Mouse (Mus musculus): ENCODE results near the gene Tmem150a.

The Tmem150a gene

GRCm38 (mm10) chr6:72323786-72324508 lies 31.3 kb upstream of the Tmem150a start:
- no peaks in the 10 kb centered on the region for H3K9me3 ChIP-seq (ENCODE audit: low read length)
- no peak overlapping the region for H3K4me3 ChIP-seq (replicated peaks; ENCODE audit: low read length)
- H3K27me3 ChIP-seq (ENCODE audit: insufficient read depth, low read length) = no peaks in the 10 kb centered on the region
- peaks cover 97% of the 10 kb centered on the region for H3K36me3 ChIP-seq (ENCODE audit: insufficient read depth, low read length)
- no peak for TF ChIP-seq NANOG (IDR thresholded peaks at IDR 0.05; ENCODE audit: borderline replicate concordance, low read length)
- no peak for TF ChIP-seq CTCF (conservative IDR thresholded peaks at IDR 0.05; ENCODE audit: low read length)
- TF ChIP-seq POU5F1 (IDR thresholded peaks at IDR 0.05; ENCODE audit: borderline replicate concordance, low read length) = no peak
- H3K4me1 ChIP-seq (replicated peaks; ENCODE audit: low read depth, low read length) = peaks cover 20% of the 10 kb centered on the region

GRCm38 (mm10) chr6:72326274-72326673 lies 29.0 kb upstream of the Tmem150a start:
- Histone ChIP-seq H3K4me3 (replicated peaks; ENCODE audit: low read length) (no peak overlapping the region), H3K9me3 (ENCODE audit: low read length) (no peaks in the 10 kb centered on the region), H3K4me1 (replicated peaks; ENCODE audit: low read depth, low read length) (peaks cover 20% of the 10 kb centered on the region), H3K36me3 (ENCODE audit: insufficient read depth, low read length) (peaks cover 97% of the 10 kb centered on the region), H3K27me3 (ENCODE audit: insufficient read depth, low read length) (no peaks in the 10 kb centered on the region)
- no peak for TF ChIP-seq NANOG (IDR thresholded peaks at IDR 0.05; ENCODE audit: borderline replicate concordance, low read length)
- TF ChIP-seq CTCF (conservative IDR thresholded peaks at IDR 0.05; ENCODE audit: low read length) = 0 out of 2 replicates have a peak, but pooled peaks have one; percentile 5

GRCm38 (mm10) chr6:72329019-72329418 lies 26.2 kb upstream of the Tmem150a start:
- TF ChIP-seq CTCF (conservative IDR thresholded peaks at IDR 0.05; ENCODE audit: low read length) (no peak), NANOG (IDR thresholded peaks at IDR 0.05; ENCODE audit: borderline replicate concordance, low read length) (no peak), POU5F1 (IDR thresholded peaks at IDR 0.05; ENCODE audit: borderline replicate concordance, low read length) (no peak)
- H3K27me3 ChIP-seq (ENCODE audit: insufficient read depth, low read length) = no peaks in the 10 kb centered on the region
- H3K4me3 ChIP-seq (replicated peaks; ENCODE audit: low read length) = no peak overlapping the region
- H3K4me1 ChIP-seq (replicated peaks; ENCODE audit: low read depth, low read length) = peaks cover 5% of the 10 kb centered on the region
- H3K36me3 ChIP-seq (ENCODE audit: insufficient read depth, low read length) = peaks cover 97% of the 10 kb centered on the region
- no peaks in the 10 kb centered on the region for H3K9me3 ChIP-seq (ENCODE audit: low read length)

- Histone ChIP-seq H3K27me3 (ENCODE audit: insufficient read depth, low read length) (no peaks in the 10 kb centered on the region), H3K36me3 (ENCODE audit: insufficient read depth, low read length) (peaks cover 96% of the 10 kb centered on the region), H3K4me3 (replicated peaks; ENCODE audit: low read length) (no peak overlapping the region), H3K4me1 (replicated peaks; ENCODE audit: low read depth, low read length) (no peaks in the 10 kb centered on the region), H3K9me3 (ENCODE audit: low read length) (no peaks in the 10 kb centered on the region)
- no peak for TF ChIP-seq CTCF (conservative IDR thresholded peaks at IDR 0.05; ENCODE audit: low read length)
- TF ChIP-seq POU5F1 (IDR thresholded peaks at IDR 0.05; ENCODE audit: borderline replicate concordance, low read length) = no peak
- TF ChIP-seq NANOG (IDR thresholded peaks at IDR 0.05; ENCODE audit: borderline replicate concordance, low read length) = no peak
These were observed 25.1 kb upstream of the Tmem150a start for GRCm38 (mm10) chr6:72330133-72330532.

GRCm38 (mm10) chr6:72333111-72333510 lies 22.1 kb upstream of the Tmem150a start:
- Histone ChIP-seq H3K4me3 (replicated peaks; ENCODE audit: low read length) (no peak overlapping the region), H3K4me1 (replicated peaks; ENCODE audit: low read depth, low read length) (no peaks in the 10 kb centered on the region), H3K36me3 (ENCODE audit: insufficient read depth, low read length) (peaks cover 99% of the 10 kb centered on the region), H3K9me3 (ENCODE audit: low read length) (no peaks in the 10 kb centered on the region), H3K27me3 (ENCODE audit: insufficient read depth, low read length) (no peaks in the 10 kb centered on the region)
- TF ChIP-seq NANOG (IDR thresholded peaks at IDR 0.05; ENCODE audit: borderline replicate concordance, low read length) (no peak), CTCF (conservative IDR thresholded peaks at IDR 0.05; ENCODE audit: low read length) (no peak), POU5F1 (IDR thresholded peaks at IDR 0.05; ENCODE audit: borderline replicate concordance, low read length) (no peak)

DNA sequence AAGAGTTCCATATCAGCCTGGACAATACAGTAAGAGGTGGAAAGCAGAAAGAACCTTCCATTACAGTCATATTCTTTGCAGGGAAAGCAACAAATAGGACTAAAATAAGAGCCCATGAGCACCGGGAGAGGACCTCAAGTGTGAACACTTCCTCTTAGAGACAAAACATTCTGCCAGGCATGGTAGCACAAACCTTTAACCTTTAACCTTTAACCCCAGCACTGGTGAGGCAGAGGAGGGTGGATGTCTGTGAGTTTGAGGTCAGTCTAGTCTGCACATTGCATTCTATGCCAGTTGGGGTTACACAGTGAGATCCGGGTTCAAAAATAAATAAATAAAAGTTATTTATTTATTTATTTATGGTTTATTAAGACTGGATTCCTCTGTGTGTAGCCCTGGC lies 14.8 kb upstream of the Tmem150a start:
- H3K27me3 ChIP-seq (ENCODE audit: insufficient read depth, low read length) = no peaks in the 10 kb centered on the region
- H3K4me3 ChIP-seq (replicated peaks; ENCODE audit: low read length) = no peak overlapping the region

DNA sequence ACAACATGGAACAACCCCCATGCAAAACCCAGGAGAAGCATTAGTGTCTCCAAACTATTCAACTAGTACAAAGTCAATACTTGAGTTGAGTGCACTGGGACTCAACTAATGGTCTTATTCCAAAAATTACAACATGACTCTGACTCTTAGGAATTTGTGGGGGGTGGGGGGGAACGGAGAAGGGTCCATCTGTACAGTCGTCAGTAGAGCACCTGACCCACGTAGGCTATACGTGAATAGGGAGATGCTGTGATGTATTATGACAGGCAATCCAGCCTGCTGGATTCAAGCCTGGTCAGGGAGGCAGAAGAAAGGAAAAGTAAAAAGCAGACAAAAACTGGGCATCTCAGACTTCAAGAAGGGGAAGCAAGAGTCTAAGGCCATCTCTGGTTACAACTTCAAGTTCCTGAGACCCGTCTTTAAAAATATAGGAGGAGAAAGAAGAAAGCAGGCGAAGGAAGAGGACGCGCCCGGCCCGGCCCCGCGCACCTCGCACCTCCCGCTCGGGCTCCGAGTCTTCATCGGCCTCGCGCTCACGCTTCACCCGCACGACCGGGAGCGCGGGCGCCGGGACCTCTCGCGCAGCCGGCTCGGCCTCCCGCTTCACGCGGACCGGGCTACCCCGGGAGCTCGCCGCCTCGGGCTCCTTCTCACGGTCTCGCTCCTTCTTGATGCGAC lies 10.7 kb upstream of the Tmem150a start:
- Histone ChIP-seq H3K9me3 (ENCODE audit: low read length) (no peaks in the 10 kb centered on the region), H3K27me3 (ENCODE audit: insufficient read depth, low read length) (no peaks in the 10 kb centered on the region; the same call in 1 of the 2 replicates), H3K4me3 (replicated peaks; ENCODE audit: low read length) (peak overlapping the region; percentile 95), H3K36me3 (ENCODE audit: insufficient read depth, low read length) (peaks cover 43% of the 10 kb centered on the region), H3K4me1 (replicated peaks; ENCODE audit: low read depth, low read length) (peaks cover 42% of the 10 kb centered on the region)
- TF ChIP-seq NANOG (IDR thresholded peaks at IDR 0.05; ENCODE audit: borderline replicate concordance, low read length) (no peak), CTCF (conservative IDR thresholded peaks at IDR 0.05; ENCODE audit: low read length) (no peak), POU5F1 (IDR thresholded peaks at IDR 0.05; ENCODE audit: borderline replicate concordance, low read length) (no peak)

More for the DNA sequence above, 14.8 kb upstream of the Tmem150a start:
- TF ChIP-seq POU5F1 (IDR thresholded peaks at IDR 0.05; ENCODE audit: borderline replicate concordance, low read length) = no peak
- TF ChIP-seq CTCF (conservative IDR thresholded peaks at IDR 0.05; ENCODE audit: low read length) = no peak
- TF ChIP-seq NANOG (IDR thresholded peaks at IDR 0.05; ENCODE audit: borderline replicate concordance, low read length) = no peak
- no peaks in the 10 kb centered on the region for H3K9me3 ChIP-seq (ENCODE audit: low read length)
- H3K36me3 ChIP-seq (ENCODE audit: insufficient read depth, low read length) = peaks cover 71% of the 10 kb centered on the region
- H3K4me1 ChIP-seq (replicated peaks; ENCODE audit: low read depth, low read length) = peaks cover 15% of the 10 kb centered on the region

DNA sequence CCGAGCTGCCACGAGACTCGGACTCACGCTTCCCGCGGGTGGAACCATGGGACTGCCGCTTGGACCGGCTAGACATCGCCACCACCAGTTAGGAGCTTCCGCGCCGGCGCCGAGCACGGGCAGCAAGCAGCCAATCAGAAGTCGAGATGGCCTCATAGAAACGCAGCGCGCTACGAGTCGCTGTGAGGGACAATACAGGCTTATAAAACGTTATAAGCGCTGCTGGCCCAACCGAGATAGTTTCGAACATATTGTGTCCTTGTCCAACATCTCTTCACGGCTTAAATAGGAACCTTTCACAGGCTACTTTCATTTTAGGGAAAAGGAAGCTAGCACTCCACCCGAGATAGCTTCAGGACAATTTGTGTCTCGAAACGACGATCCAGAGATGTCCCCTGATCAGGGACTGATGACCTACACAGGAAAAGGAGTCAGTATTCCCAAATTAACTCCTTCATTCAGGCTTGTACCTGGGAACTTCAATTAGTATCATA lies 10.1 kb upstream of the Tmem150a start, which contains the start of gene Usp39:
Usp39 (minus strand) TSS at position 111 of the 494 bp plus-strand sequence.
- H3K27me3 ChIP-seq (ENCODE audit: insufficient read depth, low read length) = no peaks in the 10 kb centered on the region; the same call in 1 of the 2 replicates
- H3K36me3 ChIP-seq (ENCODE audit: insufficient read depth, low read length) = peaks cover 43% of the 10 kb centered on the region
- no peaks in the 10 kb centered on the region for H3K9me3 ChIP-seq (ENCODE audit: low read length)
- no peak for TF ChIP-seq POU5F1 (IDR thresholded peaks at IDR 0.05; ENCODE audit: borderline replicate concordance, low read length)
- no peak for TF ChIP-seq CTCF (conservative IDR thresholded peaks at IDR 0.05; ENCODE audit: low read length)
- TF ChIP-seq NANOG (IDR thresholded peaks at IDR 0.05; ENCODE audit: borderline replicate concordance, low read length) = no peak
- peak within 1 kb of the TSS; percentile 95 for H3K4me3 ChIP-seq (replicated peaks; ENCODE audit: low read length)
- peaks cover 42% of the 10 kb centered on the region for H3K4me1 ChIP-seq (replicated peaks; ENCODE audit: low read depth, low read length)

Data from E14TG2a.4 (cell line).